Mouse (Mus musculus) right cerebral cortex, postnatal 4 days (tissue): Measurements from ENCODE around the gene Fyb.

Experiments used
- DNase-seq: peaks from one replicate; pipeline ENCODE4 v3.0.0-alpha.2; 2022

The Fyb gene

DNA sequence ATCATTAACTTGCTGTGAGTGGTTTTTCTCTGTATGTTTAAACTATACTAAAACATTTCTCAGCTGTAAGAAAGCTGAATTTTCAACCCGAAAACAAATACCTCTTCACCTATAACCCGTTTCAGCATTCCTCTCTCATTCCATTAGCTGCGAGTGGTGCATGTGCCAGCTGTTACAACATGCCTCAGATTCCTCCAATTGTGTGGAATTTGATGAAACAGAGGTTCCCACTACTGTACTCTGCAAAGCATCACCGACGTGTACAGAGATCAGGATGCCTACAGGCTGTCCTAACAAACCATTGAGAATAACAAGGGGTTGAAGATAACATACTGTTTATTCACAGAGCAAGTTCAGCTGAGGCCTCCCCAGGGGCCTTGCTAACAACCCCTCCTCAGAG lies 143.4 kb downstream of the Fyb start:
- DNase-seq: no peak

DNA sequence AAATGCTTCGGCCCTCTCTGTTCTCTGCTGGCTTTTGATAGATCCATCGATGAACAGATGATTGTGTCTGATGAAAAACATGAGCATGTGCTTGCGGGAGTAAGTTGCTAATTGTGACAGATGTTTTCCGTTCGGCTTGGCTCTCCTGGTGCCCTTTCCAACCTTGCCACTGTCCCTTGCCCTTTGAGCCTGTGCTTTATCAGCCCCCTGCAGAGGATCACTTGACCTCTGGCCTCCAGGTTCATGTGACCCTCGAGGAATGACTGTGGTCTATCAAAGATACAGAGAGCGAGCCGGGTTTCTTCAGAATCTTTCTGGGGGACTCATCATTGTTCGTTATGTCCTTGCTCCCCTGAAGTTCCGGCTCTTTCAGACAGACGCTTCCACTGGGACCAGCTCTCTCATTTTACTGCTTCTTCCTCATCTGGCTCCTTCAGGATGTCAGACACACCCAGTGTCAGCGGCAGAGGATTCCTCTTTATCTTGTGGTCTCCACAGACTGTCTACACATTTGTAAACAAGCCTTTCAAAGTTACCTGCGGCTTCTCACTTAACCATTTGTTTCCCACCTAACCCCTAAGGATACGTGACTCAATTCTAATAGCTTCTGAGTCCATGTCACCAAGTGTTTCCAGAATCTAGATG lies 146.3 kb downstream of the Fyb start:
- DNase-seq: no peak

DNA sequence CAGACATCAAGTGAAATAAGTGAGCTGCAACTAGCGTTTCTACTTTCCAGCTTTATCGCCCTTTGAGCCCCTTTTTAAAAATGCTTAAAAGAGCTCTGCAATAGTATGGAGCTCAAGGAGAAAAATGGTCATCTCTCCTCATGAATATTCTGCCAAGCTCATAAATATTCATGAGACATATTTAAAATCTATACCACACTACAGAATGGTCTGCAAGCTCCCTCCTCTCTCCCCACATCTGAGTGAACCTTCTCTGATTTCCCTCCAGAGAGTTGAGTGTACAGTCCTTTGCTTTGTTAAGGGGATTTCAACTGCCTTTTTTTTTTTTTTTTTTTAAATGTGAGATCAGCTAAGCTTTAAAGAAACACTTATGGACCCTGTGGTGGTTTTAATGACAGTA lies 155.8 kb downstream of the Fyb start:
- DNase-seq: no peak

DNA sequence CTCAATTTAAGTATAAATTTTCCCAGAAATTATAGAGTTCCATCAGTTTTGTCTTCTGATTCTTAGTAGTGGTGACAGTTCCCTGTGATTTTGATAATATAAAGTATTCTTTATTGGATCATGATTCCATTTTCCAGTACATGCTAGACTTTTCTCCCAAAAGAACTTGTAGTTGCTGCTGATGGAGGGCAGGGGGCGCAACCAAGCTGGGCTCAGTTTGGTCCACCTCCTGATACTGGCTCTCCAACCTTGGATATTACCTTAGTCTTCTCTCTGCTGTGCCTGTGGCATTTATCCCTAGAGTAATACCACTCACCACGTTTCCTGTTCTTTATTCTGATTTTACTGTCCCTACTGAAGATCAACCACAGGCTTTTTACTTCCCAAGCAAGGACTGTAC lies 179.5 kb downstream of the Fyb start:
- DNase-seq: no peak

DNA sequence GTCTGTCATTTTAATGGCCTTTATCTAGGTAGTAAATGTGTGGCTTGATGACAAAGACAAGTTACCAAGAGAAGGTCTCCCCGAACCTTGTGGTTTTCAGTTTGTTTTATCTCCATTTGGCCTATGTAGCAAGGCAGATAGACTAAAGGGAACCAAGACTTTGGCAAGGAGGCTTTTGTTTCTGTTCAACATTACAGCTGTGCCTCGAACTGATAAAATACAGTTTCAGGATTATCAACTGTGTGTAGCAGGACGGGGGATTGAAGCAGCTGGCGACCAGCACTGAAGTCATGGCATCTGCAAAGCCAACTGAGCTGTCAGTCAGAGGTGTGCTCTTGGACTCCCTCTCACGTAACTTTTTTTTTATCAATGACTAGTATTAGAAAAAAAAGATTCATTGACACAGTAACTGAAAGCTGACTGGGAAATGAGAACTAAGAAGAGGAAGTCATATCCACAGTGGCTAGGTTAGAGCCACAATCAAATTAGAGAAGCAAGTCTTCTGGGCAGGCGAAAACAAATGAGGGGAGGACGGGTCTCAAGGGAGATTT lies 182.8 kb downstream of the Fyb start:
- DNase-seq: no peak

DNA sequence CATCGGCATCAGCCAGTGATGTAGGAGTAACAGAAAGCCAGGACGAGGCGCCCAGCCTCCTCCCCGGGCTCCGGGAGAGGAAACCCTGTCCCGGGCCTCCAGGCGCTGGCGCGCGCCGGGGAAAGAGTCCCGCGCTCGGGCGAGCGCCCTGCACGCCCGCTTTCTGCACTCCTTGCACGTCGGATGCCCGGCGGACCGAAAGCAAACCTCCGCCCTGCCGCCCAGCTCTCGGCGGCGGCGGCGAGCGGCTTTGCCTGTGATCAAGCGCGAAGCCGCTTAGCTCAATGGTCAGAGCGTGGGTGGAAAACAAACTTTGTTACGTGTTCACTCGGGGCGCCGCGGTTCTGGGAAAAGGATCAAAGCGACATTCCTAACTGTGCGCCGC lies 184.9 kb downstream of the Fyb start:
- DNase-seq: peak; percentile 57

DNA sequence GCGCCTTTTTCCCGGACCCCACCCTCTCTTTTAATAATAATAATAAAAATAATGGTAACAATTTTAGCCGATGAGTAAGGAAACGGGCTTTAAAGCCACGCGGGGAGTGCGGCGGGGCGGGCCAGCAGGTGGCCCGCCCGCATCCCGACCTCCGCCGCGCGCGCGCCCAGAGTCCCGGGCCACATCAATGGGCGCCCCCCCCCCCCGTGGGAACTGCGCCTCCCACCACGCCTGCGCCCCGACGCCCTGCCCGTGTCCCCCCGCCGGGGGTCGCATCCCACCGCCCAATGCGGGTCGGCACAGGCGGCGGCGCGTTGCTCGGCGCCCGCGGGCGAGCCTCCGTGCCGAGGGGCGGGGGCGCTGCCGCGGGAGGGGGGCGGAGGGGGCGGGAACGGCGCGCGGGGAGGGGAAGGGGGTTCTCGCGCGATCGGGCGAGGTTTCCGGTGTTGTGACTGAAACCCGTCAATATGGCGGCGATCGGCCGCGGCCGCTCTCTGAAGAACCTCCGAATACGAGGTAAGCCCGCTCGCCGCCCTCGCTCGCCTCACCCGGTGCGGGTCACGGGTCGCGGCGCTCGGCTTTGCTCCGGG lies 185.4 kb downstream of the Fyb start, which contains the start of gene Rictor:
TSS of gene Rictor (plus strand) at position 444 of the 590 bp plus-strand sequence.
- peak; percentile 87 for DNase-seq

DNA sequence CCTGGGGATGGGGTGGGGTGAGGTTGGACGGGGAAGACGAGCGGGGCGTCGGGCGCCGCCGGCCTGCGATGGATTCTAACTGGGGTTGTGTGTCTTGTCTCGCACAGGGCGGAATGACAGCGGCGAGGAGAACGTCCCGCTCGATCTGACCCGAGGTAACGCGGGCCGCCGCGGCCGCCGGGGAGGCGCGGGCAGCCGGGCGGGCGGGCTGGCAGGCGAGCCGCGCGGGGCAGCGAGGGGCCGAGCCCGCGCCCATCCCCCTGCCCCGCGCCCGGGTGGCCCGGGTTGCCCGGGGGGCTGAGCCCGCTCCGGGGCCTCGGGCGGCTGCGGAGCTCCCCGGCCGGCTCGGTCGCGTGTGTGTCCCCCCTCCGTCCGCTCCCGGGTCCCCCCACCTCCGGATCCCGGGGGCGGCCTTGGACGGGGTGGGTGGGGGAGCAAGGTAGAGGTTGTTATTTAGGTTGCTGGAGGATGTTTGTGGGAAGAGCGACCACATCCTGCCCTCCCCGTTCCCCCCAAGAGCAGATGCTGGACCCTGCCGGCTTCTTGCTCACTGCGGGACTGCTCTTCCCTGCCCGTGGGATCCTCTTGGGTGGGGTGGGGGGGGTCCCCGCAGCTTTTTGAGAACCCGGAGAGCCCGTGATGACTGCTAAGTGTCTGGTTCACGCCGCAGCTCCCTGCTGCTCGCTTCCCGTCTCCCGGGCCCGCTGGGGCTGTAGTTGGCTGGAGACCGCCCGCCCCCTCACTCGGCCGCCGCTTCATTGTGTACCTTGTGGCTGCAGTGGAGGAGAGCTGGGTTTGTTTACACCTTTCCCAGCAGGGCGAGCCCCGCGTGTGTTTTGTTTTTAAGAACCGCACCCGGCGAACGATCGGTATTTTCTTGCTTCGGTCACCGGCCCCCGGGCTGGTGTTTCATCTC lies 186.1 kb downstream of the Fyb start:
- peak; percentile 27 for DNase-seq

DNA sequence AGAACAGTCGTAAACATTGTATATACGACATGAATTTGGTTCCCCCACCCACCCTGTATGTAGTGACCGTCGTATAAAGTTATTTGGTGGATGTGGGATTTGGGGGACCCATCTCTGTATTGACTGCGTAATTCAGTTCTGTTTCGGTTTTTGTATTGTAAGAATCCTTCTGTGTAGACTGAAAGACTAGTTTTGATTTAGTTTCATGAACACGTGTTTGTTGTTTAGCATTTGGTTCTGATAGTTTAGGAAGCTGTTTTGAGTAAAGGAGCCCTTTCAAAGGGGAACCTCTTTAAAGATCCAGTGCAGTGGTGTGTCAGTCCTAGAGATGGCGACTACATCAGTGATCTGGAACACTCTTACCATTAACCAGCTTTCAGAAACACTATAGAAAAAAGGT lies 187.0 kb downstream of the Fyb start:
- DNase-seq: no peak

DNA sequence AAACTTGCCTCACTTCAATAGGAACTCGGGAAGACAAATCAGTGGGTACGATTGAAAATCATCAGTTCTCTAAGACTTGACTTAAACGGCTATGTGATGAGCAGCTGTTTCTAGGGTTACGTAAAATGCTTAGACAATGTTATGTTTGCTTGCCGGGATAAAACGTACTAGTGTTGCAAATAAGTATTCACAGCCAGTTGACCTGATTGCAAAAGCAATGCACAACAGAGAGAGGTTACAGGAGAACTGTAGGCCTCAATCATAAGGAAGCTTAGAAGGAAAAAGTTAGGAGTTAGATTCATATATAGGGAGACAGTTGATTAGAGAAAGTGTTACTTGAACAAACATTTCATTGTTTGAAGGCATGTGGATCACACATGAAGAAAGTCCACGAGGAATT lies 187.7 kb downstream of the Fyb start:
- no peak for DNase-seq

DNA sequence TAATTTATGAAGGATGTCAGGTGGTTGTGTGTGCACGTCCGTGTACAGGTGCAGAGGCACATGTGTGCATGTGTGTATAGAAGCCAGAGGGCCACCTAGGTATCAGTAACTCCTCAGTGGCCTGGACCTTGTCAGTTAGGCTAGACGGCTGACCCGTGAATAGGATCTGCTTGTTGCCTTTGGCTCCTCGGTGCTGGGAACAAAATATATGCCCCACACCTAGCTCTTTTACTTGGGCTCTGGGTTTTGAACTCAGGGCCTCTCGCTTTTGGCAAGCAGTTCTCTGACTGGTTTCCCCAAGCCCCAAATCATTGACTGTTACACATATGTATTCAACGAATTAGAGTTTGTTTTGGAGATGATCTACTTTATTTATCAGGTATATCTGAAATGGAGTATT lies 188.6 kb downstream of the Fyb start:
- DNase-seq: no peak
